Mouse (Mus musculus) CD4-positive, CD25-positive, alpha-beta regulatory T cell, adult 2 months (primary cell): ENCODE results near the gene Rc3h1.
A peak's percentile ranks its signal among the peaks of the same experiment; 100 is the strongest.

ENCODE experiments used
- DNase-seq: peaks from one replicate; pipeline ENCODE4 v3.0.0-alpha.2; 2012; ENCODE audit warnings: low read depth, low spot score

Gene Rc3h1

DNA sequence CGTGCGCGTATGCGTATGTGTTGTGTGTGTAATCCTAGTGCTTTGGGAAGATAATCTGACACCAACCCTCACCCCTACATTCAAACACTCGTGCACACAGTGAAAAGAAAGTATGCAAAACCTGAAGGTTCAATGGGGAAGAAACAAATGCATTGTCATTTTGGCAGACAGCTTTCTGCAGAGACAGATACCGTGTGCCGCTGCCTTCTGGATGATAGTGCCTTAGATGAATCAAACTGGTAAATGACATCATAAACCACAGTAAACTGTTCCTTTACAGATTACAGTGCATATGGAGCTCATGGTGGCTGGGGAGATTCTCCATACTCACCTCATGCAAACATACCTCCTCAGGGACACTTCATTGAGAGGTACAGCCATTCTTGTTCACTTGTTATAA is 57.0 kb downstream of the Rc3h1 start:
- DNase-seq = no peak

DNA sequence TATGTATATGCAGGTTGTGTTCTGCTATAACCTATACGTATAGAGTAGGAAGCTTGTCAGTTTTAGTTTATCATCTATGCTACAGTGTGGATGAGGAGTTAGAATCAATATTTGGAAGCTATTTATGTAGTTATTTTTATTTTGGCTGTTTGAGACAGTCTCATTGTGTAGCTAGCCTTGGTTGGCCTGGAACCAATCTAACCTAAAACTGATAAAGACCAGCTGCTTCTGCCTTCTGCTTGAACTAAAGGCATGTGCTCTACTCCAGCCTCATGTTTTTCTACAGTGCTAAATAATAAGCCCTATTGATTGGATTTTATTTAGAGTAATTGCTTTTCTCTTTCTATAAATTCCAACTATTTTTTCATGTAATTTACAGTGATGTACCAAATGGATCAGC is 61.0 kb downstream of the Rc3h1 start:
- no peak for DNase-seq

- no peak for DNase-seq
These were observed 62.4 kb downstream of the Rc3h1 start for GRCm38 (mm10) chr1:160968643-160969042.

DNA sequence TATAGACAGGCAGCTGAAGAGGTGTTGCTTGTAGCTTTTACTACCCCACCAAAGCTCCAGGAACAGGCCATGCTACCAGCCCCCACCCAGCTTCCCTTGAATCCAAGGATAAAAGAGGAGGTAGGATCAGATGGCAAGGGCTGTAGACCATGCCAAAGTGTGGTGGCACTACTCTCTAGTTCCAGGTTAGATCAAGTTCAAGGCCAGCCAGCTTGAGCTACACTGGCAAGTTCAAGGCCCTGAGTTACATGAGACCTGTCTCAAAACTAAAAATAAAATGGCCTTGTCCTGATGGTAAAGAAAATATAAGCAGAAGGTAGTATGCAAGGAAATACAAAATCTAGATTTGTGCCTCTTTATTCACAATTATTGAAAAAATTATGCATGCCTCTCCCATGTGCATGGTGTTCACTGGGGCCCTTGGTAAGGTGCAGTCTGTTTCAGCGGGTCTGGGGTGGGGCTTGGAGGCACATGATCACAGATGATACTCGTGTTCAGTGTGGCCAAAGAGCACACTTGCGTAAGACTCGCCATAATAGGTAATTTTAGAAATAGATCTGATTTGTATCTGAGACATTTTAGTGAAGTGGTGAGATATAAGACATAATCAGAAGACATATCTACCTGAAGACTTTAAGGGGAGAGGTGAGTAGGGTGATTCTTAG is 72.0 kb downstream of the Rc3h1 start, which contains the start of gene Serpinc1:
Gene Serpinc1, plus strand, starts transcription at position 515 of the 665 bp plus-strand sequence.
- no peak for DNase-seq

DNA sequence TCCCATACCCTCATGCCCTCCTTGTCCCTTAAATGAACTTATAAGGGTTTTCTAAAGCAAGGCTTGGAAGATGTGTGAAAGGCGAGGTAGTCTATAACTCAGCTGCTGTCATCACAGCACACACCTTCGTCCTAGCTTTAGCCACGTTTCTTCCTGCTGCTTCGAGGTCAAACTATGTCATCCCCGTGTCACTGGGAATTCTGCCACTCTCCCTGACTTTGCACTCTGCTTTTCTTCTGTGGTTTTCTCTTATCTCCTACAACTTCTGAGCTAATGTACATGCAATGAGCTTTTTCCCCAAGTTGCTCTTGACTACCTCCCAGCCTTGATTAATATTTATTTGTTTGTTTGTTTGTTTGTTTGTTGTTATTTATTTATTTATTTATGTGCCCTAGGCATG is 73.8 kb downstream of the Rc3h1 start:
- DNase-seq = no peak

- DNase-seq = no peak
These were observed 74.5 kb downstream of the Rc3h1 start for GRCm38 (mm10) chr1:160980537-160981234.

DNA sequence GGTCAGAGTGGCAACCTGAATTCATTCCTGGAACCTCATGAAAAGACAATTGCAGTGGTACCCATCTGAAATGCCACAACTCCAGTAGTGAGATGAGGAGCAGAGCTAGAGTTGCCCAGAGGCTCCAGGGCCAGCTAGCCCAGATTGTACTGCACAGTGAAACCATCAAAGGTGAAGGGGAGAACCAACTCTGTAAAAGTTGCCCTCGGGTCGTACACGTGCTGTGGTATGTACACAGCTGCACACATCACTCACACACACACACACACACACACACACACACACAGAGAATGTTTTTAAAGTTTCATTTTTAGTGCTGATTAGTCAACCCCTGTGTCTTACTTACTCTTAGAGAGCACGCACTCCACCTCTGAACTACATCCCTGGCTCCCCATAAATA is 75.1 kb downstream of the Rc3h1 start:
- DNase-seq = no peak

DNA sequence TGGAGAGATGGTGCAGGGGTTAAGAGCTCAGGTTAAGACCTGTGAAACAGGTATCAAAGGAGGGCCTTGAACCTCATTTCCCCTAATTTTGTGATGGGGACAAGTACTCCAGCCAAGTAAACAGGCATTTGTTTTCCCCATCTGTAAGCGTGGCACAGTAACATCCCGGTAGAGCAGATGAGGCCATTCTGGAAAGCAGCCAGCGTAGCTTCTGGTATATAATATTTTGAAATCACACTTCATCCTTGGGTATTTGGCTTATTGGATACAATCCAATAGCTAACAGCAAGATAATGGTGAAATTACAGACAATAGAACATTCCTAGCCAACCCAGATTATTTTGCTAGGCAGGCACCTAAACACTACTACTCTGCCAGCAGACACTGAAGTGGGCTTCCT is 76.7 kb downstream of the Rc3h1 start:
- DNase-seq = no peak

- DNase-seq = peak; percentile 5
These were observed 78.5 kb downstream of the Rc3h1 start for GRCm38 (mm10) chr1:160984731-160985130.

GRCm38 (mm10) chr1:160985477-160985876 is 79.3 kb downstream of the Rc3h1 start:
- no peak for DNase-seq

DNA sequence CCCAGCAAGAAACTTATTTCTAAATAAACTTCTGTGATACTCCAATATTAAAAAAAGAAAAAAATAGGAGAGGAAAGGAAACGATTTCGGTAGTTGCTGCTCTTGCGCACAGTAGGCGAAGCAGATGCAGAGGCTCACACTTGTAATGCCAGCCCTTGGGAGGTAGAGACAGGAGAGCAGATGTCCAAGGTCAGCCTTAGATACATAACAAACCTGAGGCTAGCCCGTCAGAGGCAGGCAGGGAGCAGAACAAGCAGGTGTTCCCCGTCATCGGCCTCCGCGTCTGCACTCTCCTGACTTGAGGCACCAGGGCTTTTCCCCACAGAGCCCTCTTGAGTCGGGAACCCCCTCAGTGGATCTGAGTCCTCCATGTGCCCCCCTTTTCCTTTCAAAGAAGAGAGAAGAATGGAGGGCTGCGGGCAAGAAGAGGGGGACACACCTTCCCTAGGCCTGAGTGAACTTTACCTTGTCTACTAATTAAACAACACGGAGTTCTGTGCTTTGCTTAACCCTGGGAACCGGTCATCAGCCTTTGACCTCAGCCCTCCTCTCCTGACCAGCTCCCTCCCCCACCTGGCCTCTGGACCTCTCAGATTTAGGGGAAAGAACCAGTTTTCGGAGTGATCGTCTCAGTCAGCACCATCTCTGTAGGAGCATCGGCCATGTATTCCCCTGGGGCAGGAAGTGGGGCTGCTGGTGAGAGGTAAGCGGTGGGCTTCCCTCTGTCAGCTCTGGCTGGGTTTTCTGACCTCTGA is 80.8 kb downstream of the Rc3h1 start:
- no peak for DNase-seq

- DNase-seq = no peak
These were observed 83.2 kb downstream of the Rc3h1 start for GRCm38 (mm10) chr1:160989395-160989794.

DNA sequence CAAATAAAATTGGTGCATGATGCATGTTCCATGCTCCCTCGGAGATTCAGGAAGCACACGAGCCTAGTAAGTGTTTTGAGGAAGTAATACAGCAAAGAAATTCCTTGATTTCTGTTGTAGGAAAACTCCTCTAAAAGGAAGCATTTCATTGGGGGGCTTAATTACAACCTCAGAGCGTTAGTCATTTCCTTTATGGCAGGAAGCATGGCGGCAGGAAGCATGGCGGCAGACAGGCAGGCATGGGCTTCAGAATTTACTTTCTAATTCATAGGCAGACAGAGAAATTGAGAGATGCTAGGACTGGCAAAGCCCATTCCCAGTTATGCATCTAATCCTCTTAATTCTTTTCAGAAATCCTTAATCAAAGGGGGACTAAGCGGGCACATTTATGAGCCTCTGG is 87.6 kb downstream of the Rc3h1 start:
- no peak for DNase-seq

GRCm38 (mm10) chr1:161004942-161005341 is 98.7 kb downstream of the Rc3h1 start:
- no peak for DNase-seq

GRCm38 (mm10) chr1:161005526-161005925 is 99.3 kb downstream of the Rc3h1 start:
- no peak for DNase-seq

GRCm38 (mm10) chr1:161006471-161006870 is 100.3 kb downstream of the Rc3h1 start:
- no peak for DNase-seq

GRCm38 (mm10) chr1:161008038-161008437 is 101.8 kb downstream of the Rc3h1 start:
- no peak for DNase-seq

DNA sequence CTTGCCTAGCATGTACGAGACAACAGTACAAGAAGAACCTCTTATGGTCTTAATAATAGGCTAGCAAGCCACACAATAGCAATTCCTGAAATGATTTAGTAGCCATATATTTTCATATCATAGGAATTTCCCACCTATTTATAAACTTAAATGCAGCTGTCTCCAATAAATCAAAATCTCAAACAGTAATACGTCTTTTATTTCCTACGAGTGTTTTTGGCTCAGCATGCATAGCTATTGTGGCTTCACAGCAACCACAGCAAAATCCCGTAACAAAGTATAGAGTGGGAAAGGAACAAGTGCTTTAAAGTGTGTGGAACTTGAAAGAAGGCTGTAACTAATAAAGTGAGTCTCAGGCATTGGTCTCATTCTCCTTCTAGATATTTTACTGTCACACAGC is 104.2 kb downstream of the Rc3h1 start:
- DNase-seq = no peak

DNA sequence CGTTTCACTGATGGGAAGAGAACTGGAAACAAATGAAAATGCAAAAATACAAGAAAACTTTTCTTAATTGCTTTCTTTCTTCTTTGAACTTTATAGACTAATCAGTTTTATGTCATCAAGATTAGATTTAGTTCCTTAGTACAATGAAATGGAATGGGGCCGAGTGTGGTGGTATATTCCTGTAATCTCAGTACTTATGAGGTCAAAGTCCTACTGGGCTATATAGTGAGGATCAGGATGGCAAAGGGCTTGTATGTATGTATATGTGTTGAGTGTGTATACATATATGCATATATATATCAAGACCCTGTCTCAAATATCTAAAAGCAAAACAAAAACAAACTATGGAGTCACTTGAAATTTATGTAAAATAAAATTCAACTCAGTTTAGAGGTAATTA is 110.2 kb downstream of the Rc3h1 start:
- no peak for DNase-seq

DNA sequence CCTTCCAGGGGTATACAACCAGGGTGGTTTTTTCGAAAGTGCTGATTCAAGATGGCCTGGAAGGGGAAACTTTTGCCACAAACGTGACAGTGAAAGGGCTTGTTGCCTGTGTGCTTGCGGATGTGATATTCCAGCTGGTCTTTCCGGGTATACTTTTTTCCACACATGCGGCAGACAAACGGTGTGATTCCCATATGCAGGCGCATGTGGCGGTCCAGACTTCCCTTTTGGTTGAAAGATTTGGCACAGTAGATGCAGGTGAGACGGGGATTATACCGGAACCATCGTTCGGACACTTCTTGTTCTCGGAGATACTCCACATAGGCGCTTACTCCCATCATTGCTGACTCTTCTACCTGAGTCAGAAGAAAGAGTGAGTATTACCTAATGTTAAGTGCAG is 113.8 kb downstream of the Rc3h1 start:
- no peak for DNase-seq
